Mouse (Mus musculus): Measurements from ENCODE around the gene Dok3. TPM values are rescaled to one million over a fixed set of nuclear protein-coding genes. Genes with fewer than 3 reads are reported as not detected.

The Dok3 gene
- polyA plus RNA-seq, 1 experiment from 2014 or later = 9.6 TPM

- no peak; the same call in 1 of the 2 replicates for ATAC-seq (ENCODE audit: insufficient read depth)
- Histone ChIP-seq H3K27ac (replicated peaks) (no peak overlapping the region), H3K4me2 (peak overlapping the region; percentile 71), H3K36me3 (replicated peaks) (no peaks in the 10 kb centered on the region), H3K4me3 (replicated peaks) (peak overlapping the region; percentile 56), H3K4me1 (replicated peaks) (peaks cover 15% of the 10 kb centered on the region), H3K9me3 (replicated peaks) (no peaks in the 10 kb centered on the region), H3K27me3 (peaks cover 94% of the 10 kb centered on the region), H3K9ac (peak overlapping the region; percentile 37; the same call in 1 of the 2 replicates)
- WGBS (ENCODE audit: insufficient replicate concordance) = 1% methylated on average over 29 of the region's 29 CpGs
Observed at GRCm38 (mm10) chr13:55486916-55487577, 42.0 kb downstream of the Dok3 start.

- Histone ChIP-seq H3K4me3 (replicated peaks) (peak overlapping the region; percentile 56), H3K27ac (replicated peaks) (no peak overlapping the region), H3K4me2 (no peak overlapping the region; the same call in 1 of the 2 replicates), H3K36me3 (replicated peaks) (no peaks in the 10 kb centered on the region), H3K9me3 (replicated peaks) (no peaks in the 10 kb centered on the region), H3K27me3 (peaks cover 89% of the 10 kb centered on the region), H3K9ac (no peak overlapping the region), H3K4me1 (replicated peaks) (peaks cover 15% of the 10 kb centered on the region)
- 44% methylated on average over 14 of the region's 14 CpGs for WGBS (ENCODE audit: insufficient replicate concordance)
- ATAC-seq (ENCODE audit: insufficient read depth) = no peak
Observed at GRCm38 (mm10) chr13:55486029-55486794, 42.9 kb downstream of the Dok3 start.

GRCm38 (mm10) chr13:55484520-55485088 is 44.5 kb downstream of the Dok3 start:
- ATAC-seq (ENCODE audit: insufficient read depth) = no peak
- no peaks in the 10 kb centered on the region for H3K36me3 ChIP-seq (replicated peaks)
- H3K9me3 ChIP-seq (replicated peaks) = no peaks in the 10 kb centered on the region
- H3K4me1 ChIP-seq (replicated peaks) = peaks cover 15% of the 10 kb centered on the region
- H3K27ac ChIP-seq (replicated peaks) = no peak overlapping the region
- peaks cover 78% of the 10 kb centered on the region for H3K27me3 ChIP-seq
- 37% methylated on average over 7 of the region's 7 CpGs for WGBS (ENCODE audit: insufficient replicate concordance)
- no peak overlapping the region for H3K4me2 ChIP-seq
- no peak overlapping the region for H3K4me3 ChIP-seq (replicated peaks)
- no peak overlapping the region for H3K9ac ChIP-seq

DNA sequence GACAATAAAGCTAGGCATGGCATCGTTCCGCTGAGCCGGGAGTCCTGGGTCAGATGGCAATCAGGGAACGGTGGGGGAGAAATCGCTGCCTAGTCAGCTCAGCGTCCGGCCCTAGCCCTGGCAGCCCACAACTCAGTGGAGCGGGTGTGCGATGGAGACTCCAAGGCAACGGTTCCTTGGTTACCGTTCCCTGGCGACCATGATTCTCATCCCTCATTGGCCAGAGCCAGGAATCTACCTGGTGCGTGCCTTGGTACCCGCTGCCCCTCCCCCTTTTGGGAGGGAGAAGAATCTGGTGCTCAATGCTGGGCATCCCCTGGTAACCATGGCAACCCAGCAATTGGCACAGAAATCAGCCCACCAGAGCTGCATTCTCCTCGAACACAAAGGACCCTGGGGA is 45.5 kb downstream of the Dok3 start:
- 36% methylated on average over 15 of the region's 15 CpGs for WGBS (ENCODE audit: insufficient replicate concordance)
- no peak for ATAC-seq (ENCODE audit: insufficient read depth)
- Histone ChIP-seq H3K4me1 (replicated peaks) (peaks cover 20% of the 10 kb centered on the region), H3K4me2 (no peak overlapping the region), H3K36me3 (replicated peaks) (no peaks in the 10 kb centered on the region), H3K9ac (no peak overlapping the region), H3K4me3 (replicated peaks) (no peak overlapping the region), H3K27me3 (peaks cover 68% of the 10 kb centered on the region), H3K9me3 (replicated peaks) (no peaks in the 10 kb centered on the region), H3K27ac (replicated peaks) (no peak overlapping the region)

DNA sequence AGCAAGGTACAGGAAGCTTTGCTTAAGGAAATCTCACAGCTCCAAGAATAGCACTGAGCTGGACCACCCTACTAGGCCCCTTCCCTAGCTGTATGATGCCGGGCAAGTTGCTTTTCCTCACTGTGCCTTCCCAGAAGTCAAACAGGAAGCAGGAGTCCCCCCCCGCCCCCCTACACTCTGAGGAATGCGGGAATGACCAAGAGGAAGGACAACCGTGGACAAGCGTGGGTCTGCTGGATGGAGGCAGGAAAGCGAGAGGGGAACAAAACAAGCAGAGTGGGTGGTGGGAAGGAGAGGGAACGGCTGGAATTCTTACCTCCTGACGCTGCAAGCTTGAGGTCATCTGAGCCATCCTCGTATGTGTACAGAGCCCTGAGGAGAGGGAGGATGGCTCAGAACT is 46.0 kb downstream of the Dok3 start:
- H3K27me3 ChIP-seq = peaks cover 62% of the 10 kb centered on the region
- no peak for ATAC-seq (ENCODE audit: insufficient read depth)
- no peak overlapping the region for H3K4me2 ChIP-seq
- no peak overlapping the region for H3K9ac ChIP-seq
- 51% methylated on average over 9 of the region's 9 CpGs for WGBS (ENCODE audit: insufficient replicate concordance)
- no peaks in the 10 kb centered on the region for H3K9me3 ChIP-seq (replicated peaks)
- no peaks in the 10 kb centered on the region for H3K36me3 ChIP-seq (replicated peaks)
- H3K4me3 ChIP-seq (replicated peaks) = no peak overlapping the region
- H3K27ac ChIP-seq (replicated peaks) = no peak overlapping the region
- peaks cover 18% of the 10 kb centered on the region for H3K4me1 ChIP-seq (replicated peaks)

- no peaks in the 10 kb centered on the region for H3K36me3 ChIP-seq (replicated peaks)
- no peak overlapping the region for H3K4me3 ChIP-seq (replicated peaks)
- no peak overlapping the region for H3K9ac ChIP-seq
- H3K27ac ChIP-seq (replicated peaks) = no peak overlapping the region
- no peak for ATAC-seq (ENCODE audit: insufficient read depth)
- H3K4me1 ChIP-seq (replicated peaks) = peaks cover 13% of the 10 kb centered on the region
- no peaks in the 10 kb centered on the region for H3K9me3 ChIP-seq (replicated peaks)
- WGBS (ENCODE audit: insufficient replicate concordance) = 63% methylated on average over 7 of the region's 7 CpGs
- H3K4me2 ChIP-seq = no peak overlapping the region
- peaks cover 57% of the 10 kb centered on the region for H3K27me3 ChIP-seq
Observed at GRCm38 (mm10) chr13:55482542-55482941, 46.6 kb downstream of the Dok3 start.

GRCm38 (mm10) chr13:55479929-55480328 is 49.2 kb downstream of the Dok3 start:
- ATAC-seq (ENCODE audit: insufficient read depth) = no peak
- Histone ChIP-seq H3K4me3 (replicated peaks) (no peak overlapping the region), H3K9me3 (replicated peaks) (no peaks in the 10 kb centered on the region), H3K9ac (no peak overlapping the region), H3K4me2 (no peak overlapping the region), H3K36me3 (replicated peaks) (no peaks in the 10 kb centered on the region), H3K4me1 (replicated peaks) (peaks cover 4% of the 10 kb centered on the region), H3K27me3 (peaks cover 50% of the 10 kb centered on the region), H3K27ac (replicated peaks) (no peak overlapping the region)

- ATAC-seq (ENCODE audit: insufficient read depth) = peak; percentile 10; the same call in 1 of the 2 replicates
- H3K27ac ChIP-seq (replicated peaks) = no peak overlapping the region
- H3K27me3 ChIP-seq = peaks cover 50% of the 10 kb centered on the region
Observed at GRCm38 (mm10) chr13:55479008-55479407, 50.1 kb downstream of the Dok3 start.

GRCm38 (mm10) chr13:55478036-55478435 is 51.1 kb downstream of the Dok3 start:
- ATAC-seq (ENCODE audit: insufficient read depth) = no peak
- H3K9ac ChIP-seq = no peak overlapping the region
- H3K4me2 ChIP-seq = no peak overlapping the region
- no peak overlapping the region for H3K4me3 ChIP-seq (replicated peaks)
- no peaks in the 10 kb centered on the region for H3K36me3 ChIP-seq (replicated peaks)
- no peaks in the 10 kb centered on the region for H3K9me3 ChIP-seq (replicated peaks)
- WGBS (ENCODE audit: insufficient replicate concordance) = 55% methylated on average over 5 of the region's 5 CpGs
- H3K27me3 ChIP-seq = peaks cover 50% of the 10 kb centered on the region
- peaks cover 8% of the 10 kb centered on the region for H3K4me1 ChIP-seq (replicated peaks)
- H3K27ac ChIP-seq (replicated peaks) = no peak overlapping the region

More at GRCm38 (mm10) chr13:55479008-55479407, 50.1 kb downstream of the Dok3 start:
- WGBS (ENCODE audit: insufficient replicate concordance) = 29% methylated on average over 7 of the region's 7 CpGs
- Histone ChIP-seq H3K4me3 (replicated peaks) (no peak overlapping the region), H3K9me3 (replicated peaks) (no peaks in the 10 kb centered on the region), H3K4me1 (replicated peaks) (peaks cover 4% of the 10 kb centered on the region), H3K9ac (no peak overlapping the region), H3K36me3 (replicated peaks) (no peaks in the 10 kb centered on the region), H3K4me2 (no peak overlapping the region)

GRCm38 (mm10) chr13:55477492-55477891 is 51.6 kb downstream of the Dok3 start:
- Histone ChIP-seq H3K36me3 (replicated peaks) (no peaks in the 10 kb centered on the region), H3K4me1 (replicated peaks) (peaks cover 14% of the 10 kb centered on the region), H3K9ac (no peak overlapping the region), H3K4me3 (replicated peaks) (no peak overlapping the region), H3K27me3 (peaks cover 50% of the 10 kb centered on the region), H3K27ac (replicated peaks) (no peak overlapping the region), H3K4me2 (no peak overlapping the region), H3K9me3 (replicated peaks) (no peaks in the 10 kb centered on the region)
- no peak for ATAC-seq (ENCODE audit: insufficient read depth)
- WGBS (ENCODE audit: insufficient replicate concordance) = 59% methylated on average over 16 of the region's 16 CpGs

- peaks cover 56% of the 10 kb centered on the region for H3K27me3 ChIP-seq
- H3K9me3 ChIP-seq (replicated peaks) = no peaks in the 10 kb centered on the region
- ATAC-seq (ENCODE audit: insufficient read depth) = no peak
- H3K36me3 ChIP-seq (replicated peaks) = no peaks in the 10 kb centered on the region
- 80% methylated on average over 8 of the region's 8 CpGs for WGBS (ENCODE audit: insufficient replicate concordance)
- peaks cover 26% of the 10 kb centered on the region for H3K4me1 ChIP-seq (replicated peaks)
- H3K27ac ChIP-seq (replicated peaks) = no peak overlapping the region
- no peak overlapping the region for H3K9ac ChIP-seq
- no peak overlapping the region for H3K4me3 ChIP-seq (replicated peaks)
- H3K4me2 ChIP-seq = no peak overlapping the region
Observed at GRCm38 (mm10) chr13:55476256-55476655, 52.8 kb downstream of the Dok3 start.

All from liver, embryonic 15.5 days (tissue).